Mouse (Mus musculus): ENCODE results near the gene Wnt5b. TPM values are rescaled to one million over a fixed set of nuclear protein-coding genes. Genes with fewer than 3 reads are reported as not detected.

Wnt5b gene
- polyA plus RNA-seq, 1 experiment from 2014 or later, result 7.3 TPM

DNA sequence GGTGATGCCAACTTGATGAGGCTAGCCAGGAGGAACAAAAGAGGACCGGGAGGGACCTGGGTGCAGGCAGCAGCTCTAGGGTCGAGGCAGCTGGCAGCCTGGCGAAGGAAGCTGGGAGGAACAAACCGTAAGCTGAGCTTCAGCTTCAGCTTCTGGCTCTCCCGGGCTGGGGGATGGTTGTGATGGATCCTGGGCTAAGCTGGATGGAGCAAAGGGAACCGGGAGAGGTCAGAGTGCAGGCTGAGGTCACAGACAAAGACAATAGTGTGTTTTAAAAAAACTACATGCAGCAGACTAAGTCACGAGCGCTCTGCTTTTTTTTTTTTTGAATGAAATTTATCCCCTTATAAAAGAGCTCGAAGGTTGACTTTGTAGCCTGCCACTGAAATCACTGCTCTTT is 23.4 kb downstream of the Wnt5b start:
- no peak overlapping the region for H3K4me2 ChIP-seq (replicated peaks)
- no peaks in the 10 kb centered on the region for H3K9me3 ChIP-seq
- H3K4me1 ChIP-seq (replicated peaks), result 0 out of 2 replicates have a peak, but pooled peaks cover 2% of the 10 kb centered on the region
- no peak overlapping the region for H3K9ac ChIP-seq
- ATAC-seq, result no peak
- H3K4me3 ChIP-seq (replicated peaks), result no peak overlapping the region
- no peaks in the 10 kb centered on the region for H3K27me3 ChIP-seq (replicated peaks)
- no peak overlapping the region for H3K27ac ChIP-seq
- WGBS, result 54% methylated on average over 9 of the region's 9 CpGs
- no peaks in the 10 kb centered on the region for H3K36me3 ChIP-seq

DNA sequence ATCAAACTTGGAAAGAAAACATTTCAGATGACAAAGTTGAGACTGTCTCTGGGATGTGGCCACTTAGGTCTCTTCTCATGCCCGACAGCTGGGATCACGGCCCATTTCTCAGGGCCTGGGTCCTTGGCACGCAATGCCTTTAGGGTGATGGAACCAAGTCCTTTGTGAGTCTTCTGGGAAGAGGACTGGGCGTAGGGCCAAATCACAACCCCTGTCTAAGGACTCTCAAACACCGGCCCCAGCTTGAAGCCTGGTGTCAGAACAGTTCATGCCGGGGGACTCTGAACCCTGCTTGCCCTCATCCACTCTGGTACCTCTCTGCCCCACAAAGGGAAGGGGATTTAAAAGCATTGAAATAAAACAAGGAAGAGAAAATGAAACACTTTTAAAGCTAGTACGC is 30.1 kb downstream of the Wnt5b start:
- no peak overlapping the region for H3K4me2 ChIP-seq (replicated peaks)
- H3K27ac ChIP-seq, result no peak overlapping the region
- H3K9me3 ChIP-seq, result no peaks in the 10 kb centered on the region
- ATAC-seq, result no peak
- no peaks in the 10 kb centered on the region for H3K4me1 ChIP-seq (replicated peaks)
- WGBS, result 67% methylated on average over 7 of the region's 7 CpGs
- no peaks in the 10 kb centered on the region for H3K27me3 ChIP-seq (replicated peaks)
- H3K36me3 ChIP-seq, result no peaks in the 10 kb centered on the region
- H3K9ac ChIP-seq, result no peak overlapping the region
- no peak overlapping the region for H3K4me3 ChIP-seq (replicated peaks)

DNA sequence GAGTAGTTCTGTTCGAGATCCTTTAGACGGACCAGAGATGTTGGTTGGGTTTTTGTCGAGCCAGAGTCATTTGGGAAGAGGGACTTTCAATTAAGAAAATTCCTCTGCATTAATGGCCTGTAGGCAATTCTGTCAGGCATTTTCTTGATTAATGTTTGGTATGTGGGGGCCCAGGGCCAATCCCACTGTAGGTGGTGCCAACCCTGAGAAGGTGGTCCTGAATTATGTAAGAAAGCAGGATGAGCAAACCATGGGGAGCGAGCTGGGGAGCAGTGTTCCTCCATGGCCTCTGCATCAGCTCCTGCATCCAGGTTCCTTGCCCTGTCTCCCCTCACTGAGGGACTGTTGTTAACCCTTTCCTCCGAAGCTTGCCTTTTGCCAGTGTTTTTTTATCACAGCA is 30.7 kb downstream of the Wnt5b start:
- Histone ChIP-seq H3K27me3 (replicated peaks) (no peaks in the 10 kb centered on the region), H3K4me3 (replicated peaks) (no peak overlapping the region), H3K4me1 (replicated peaks) (no peaks in the 10 kb centered on the region), H3K36me3 (no peaks in the 10 kb centered on the region), H3K9ac (no peak overlapping the region), H3K27ac (no peak overlapping the region), H3K4me2 (replicated peaks) (no peak overlapping the region), H3K9me3 (no peaks in the 10 kb centered on the region)
- 88% methylated on average over 5 of the region's 5 CpGs for WGBS
- ATAC-seq, result no peak

DNA sequence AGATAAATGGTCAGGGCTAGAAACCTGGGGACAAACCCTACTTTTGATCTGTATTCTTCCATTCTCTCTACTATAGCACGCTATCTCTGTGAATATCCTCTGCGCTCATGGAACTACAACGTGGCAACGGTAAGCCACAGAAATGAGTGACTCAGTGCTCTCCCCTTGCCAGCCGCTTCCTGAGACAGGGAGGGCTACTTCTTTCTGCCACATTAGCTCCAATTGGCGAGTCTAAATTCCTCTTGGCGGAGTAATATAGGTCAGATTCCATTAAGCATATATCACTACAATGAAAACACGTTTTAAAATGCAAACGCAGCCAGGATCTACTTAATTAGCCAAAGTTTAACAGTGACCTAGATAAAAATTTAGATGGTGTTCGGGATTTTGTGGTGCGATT is 31.4 kb downstream of the Wnt5b start:
- no peak for ATAC-seq
- Histone ChIP-seq H3K9me3 (no peaks in the 10 kb centered on the region), H3K4me3 (replicated peaks) (no peak overlapping the region), H3K27me3 (replicated peaks) (no peaks in the 10 kb centered on the region), H3K36me3 (no peaks in the 10 kb centered on the region), H3K4me2 (replicated peaks) (no peak overlapping the region), H3K9ac (no peak overlapping the region), H3K4me1 (replicated peaks) (no peaks in the 10 kb centered on the region), H3K27ac (no peak overlapping the region)
- WGBS, result 92% methylated on average over 11 of the region's 11 CpGs

DNA sequence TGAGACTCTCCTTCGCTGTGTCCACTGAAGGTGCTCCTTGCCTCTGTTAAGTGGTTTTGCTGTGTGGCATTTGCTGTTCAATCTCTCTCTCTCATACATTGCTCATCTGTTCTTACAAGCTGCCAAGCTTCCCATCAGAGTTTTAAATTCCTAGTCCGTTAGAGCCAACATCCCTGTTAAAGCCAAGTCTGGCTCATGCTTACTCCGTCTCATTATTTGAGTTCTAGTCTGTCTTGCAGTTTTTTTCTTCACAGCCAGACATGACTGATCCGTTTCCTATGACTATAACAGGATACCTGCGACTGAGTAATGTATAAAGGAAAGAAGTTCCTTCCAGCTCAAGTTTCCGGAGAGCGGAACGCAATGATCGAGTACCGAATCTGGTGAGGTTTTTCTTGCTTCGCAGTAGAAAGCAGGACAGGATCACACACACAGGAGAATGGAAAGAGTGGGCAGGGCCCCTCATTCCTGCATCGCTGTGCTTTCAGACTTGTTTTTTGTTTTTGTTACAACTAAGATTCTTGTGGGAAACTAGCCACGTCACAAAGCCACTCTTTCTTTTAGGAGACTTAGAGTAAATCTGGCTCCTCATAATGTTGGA is 34.6 kb downstream of the Wnt5b start:
- no peak overlapping the region for H3K9ac ChIP-seq
- no peaks in the 10 kb centered on the region for H3K36me3 ChIP-seq
- no peaks in the 10 kb centered on the region for H3K9me3 ChIP-seq
- no peak overlapping the region for H3K4me2 ChIP-seq (replicated peaks)
- H3K4me3 ChIP-seq (replicated peaks), result no peak overlapping the region
- H3K27me3 ChIP-seq (replicated peaks), result no peaks in the 10 kb centered on the region
- no peak for ATAC-seq
- no peak overlapping the region for H3K27ac ChIP-seq
- WGBS, result 92% methylated on average over 13 of the region's 13 CpGs
- H3K4me1 ChIP-seq (replicated peaks), result no peaks in the 10 kb centered on the region

DNA sequence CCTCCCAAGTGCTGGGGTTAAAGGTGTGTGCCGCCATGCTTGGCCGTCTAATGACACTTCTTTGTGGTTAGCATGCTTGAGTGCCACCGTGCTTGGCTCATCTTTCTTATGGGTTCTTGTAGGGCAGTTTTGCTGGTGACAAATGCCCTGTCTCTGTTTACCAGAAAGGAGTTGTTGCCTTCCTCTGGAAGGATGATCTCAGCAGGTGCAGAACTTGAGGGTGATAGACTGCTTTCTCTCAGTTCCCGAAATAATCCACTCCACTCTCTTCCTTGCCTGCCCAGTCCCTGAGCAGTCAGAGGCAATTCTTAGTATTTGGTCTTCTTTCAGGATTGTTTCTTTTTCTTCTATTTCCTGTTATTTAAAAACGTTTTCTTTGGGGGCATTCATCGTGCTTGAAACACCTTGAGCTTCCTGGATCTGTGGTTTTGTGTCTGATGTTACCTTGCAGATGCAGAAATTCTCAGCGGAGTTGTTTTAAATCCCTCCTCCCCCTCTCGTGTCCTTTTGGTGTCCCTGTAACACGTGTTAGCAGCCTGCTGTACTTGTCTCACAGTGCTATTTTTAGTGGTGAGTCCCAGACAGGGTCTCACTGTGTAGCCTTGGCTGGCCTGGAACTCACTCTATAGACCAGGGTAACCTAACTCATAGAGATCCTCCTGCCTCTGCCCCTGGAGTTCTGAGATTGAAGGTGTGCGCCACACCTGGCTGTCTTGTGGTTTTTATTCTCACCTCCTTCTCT is 35.3 kb downstream of the Wnt5b start:
- no peak overlapping the region for H3K9ac ChIP-seq
- WGBS, result 76% methylated on average over 10 of the region's 10 CpGs
- H3K36me3 ChIP-seq, result no peaks in the 10 kb centered on the region
- no peaks in the 10 kb centered on the region for H3K27me3 ChIP-seq (replicated peaks)
- ATAC-seq, result no peak
- no peaks in the 10 kb centered on the region for H3K4me1 ChIP-seq (replicated peaks)
- H3K9me3 ChIP-seq, result no peaks in the 10 kb centered on the region
- H3K4me3 ChIP-seq (replicated peaks), result no peak overlapping the region
- no peak overlapping the region for H3K27ac ChIP-seq
- no peak overlapping the region for H3K4me2 ChIP-seq (replicated peaks)

DNA sequence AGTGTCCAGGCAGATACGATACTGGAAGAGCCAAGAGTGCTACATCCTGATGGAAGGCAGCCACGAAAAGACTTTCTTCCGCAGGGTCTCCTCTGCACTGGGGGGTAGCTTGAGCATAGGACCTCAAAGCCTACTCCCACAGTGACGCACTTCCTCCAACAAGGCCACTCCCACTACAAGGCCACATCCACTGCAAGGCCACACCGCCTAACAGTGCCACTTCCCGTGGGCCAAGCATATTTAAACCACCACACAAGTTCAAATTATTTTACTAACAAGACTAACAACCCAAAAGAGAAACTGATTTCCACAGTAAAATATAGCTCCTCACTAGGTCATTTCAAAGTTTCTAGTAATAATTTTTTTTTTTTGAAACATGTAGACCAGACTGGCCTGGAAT is 35.9 kb downstream of the Wnt5b start:
- Histone ChIP-seq H3K36me3 (no peaks in the 10 kb centered on the region), H3K4me2 (replicated peaks) (no peak overlapping the region), H3K4me1 (replicated peaks) (no peaks in the 10 kb centered on the region), H3K27me3 (replicated peaks) (no peaks in the 10 kb centered on the region), H3K9me3 (no peaks in the 10 kb centered on the region), H3K27ac (no peak overlapping the region), H3K4me3 (replicated peaks) (no peak overlapping the region), H3K9ac (no peak overlapping the region)
- WGBS, result 92% methylated on average over 6 of the region's 6 CpGs
- ATAC-seq, result no peak

DNA sequence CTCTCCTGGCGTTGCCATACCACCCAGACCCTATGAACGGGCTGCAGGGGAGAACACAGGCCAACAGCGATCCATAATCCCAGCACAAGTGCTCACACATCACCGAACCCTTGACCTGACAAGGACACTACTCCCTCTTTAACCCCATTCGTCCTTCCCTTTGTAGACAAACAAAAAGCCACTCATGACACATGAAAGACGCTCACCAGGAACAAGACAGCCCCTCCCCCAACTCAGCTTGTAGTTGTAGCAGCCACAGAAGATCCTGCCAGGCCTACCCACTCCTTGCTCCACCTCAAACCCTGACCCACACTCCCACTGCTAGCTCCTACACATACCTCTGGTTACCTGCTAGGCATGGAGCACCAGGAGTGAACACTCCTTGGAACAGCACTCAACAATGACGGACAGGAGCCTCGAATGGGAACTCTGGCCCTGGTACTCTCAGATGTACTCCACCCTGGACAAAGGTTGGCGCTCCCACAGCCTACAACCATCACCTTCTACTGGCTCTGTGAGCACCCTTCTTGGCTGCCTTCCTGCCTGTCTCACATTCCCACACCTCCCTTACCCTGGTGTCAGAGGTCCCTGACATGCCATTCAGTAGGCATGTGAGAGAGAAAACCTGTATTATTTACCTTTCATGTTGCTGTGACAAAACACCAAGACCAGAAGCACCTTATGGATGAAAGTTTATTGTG is 38.5 kb downstream of the Wnt5b start:
- Histone ChIP-seq H3K27ac (no peak overlapping the region), H3K4me2 (replicated peaks) (no peak overlapping the region), H3K9me3 (no peaks in the 10 kb centered on the region), H3K9ac (no peak overlapping the region), H3K4me1 (replicated peaks) (no peaks in the 10 kb centered on the region), H3K36me3 (no peaks in the 10 kb centered on the region), H3K27me3 (replicated peaks) (no peaks in the 10 kb centered on the region), H3K4me3 (replicated peaks) (no peak overlapping the region)
- WGBS, result 69% methylated on average over 9 of the region's 9 CpGs
- no peak for ATAC-seq

DNA sequence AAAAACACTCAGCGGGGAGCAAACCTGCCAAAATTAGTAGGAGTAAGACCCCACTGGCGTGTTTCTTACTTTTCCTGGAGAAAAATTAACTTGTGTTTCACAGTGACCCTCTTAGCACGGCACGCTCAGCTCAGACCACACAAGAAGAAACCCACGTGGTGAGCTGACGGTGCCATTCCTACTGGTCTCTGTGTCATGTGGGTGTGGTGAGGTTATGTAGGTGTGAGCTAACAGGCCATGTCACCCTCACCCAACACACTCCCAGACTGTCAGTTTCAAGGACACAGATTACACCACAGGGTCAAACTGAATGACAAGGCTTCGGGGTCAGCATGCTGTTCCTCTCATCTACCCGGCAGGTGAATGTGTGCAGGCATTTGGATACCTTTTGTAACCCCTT is 39.4 kb downstream of the Wnt5b start:
- Histone ChIP-seq H3K4me1 (replicated peaks) (no peaks in the 10 kb centered on the region), H3K36me3 (no peaks in the 10 kb centered on the region), H3K4me3 (replicated peaks) (no peak overlapping the region), H3K4me2 (replicated peaks) (no peak overlapping the region), H3K9me3 (no peaks in the 10 kb centered on the region), H3K27me3 (replicated peaks) (no peaks in the 10 kb centered on the region), H3K27ac (no peak overlapping the region), H3K9ac (no peak overlapping the region)
- 82% methylated on average over 8 of the region's 8 CpGs for WGBS
- no peak for ATAC-seq

DNA sequence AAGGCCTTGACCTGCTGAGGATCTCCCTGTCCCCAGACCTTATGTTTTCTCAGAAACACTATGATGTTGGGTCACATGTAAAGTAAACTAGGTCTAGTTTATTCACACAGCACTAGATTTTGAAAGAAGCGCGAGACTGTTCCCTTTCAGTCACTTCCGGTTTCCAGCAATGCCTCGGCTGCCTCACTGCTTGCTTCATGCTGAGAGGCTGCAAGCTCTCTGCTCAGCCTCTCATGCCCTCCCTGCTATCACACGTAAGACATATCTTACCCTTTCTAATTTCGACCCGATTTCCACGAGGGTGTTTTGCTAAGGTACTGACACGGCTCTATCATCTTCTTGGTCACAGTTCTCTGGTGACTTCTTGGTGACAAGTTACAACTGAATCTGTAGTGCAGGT is 42.1 kb downstream of the Wnt5b start:
- WGBS, result 56% methylated on average over 9 of the region's 9 CpGs
- Histone ChIP-seq H3K4me1 (replicated peaks) (no peaks in the 10 kb centered on the region), H3K4me2 (replicated peaks) (no peak overlapping the region), H3K27me3 (replicated peaks) (no peaks in the 10 kb centered on the region), H3K9me3 (no peaks in the 10 kb centered on the region), H3K4me3 (replicated peaks) (no peak overlapping the region), H3K9ac (no peak overlapping the region), H3K36me3 (no peaks in the 10 kb centered on the region), H3K27ac (no peak overlapping the region)
- ATAC-seq, result no peak

DNA sequence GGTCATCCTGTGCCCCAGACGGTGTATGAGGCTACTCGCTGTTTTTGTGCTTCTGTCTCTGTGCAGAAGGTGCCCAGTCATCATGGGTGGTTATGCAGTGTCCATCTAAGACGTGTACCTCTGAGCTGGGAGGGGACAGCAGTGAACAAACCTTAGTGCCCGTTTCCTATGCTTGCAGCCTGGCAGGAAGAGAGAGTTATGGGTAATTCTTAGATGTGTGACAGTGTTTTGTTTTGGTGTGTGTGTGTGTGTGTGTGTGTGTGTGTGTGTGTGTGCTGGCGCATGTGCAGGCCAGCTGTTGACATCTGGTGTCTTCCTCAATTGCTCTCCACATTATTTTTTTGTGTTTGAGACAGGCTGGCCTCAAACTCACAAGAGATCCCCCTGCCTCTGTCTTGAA is 44.1 kb downstream of the Wnt5b start:
- Histone ChIP-seq H3K27ac (no peak overlapping the region), H3K36me3 (no peaks in the 10 kb centered on the region), H3K4me1 (replicated peaks) (no peaks in the 10 kb centered on the region), H3K27me3 (replicated peaks) (no peaks in the 10 kb centered on the region), H3K4me2 (replicated peaks) (no peak overlapping the region), H3K9ac (no peak overlapping the region), H3K9me3 (no peaks in the 10 kb centered on the region), H3K4me3 (replicated peaks) (no peak overlapping the region)
- ATAC-seq, result no peak
- 56% methylated on average over 5 of the region's 5 CpGs for WGBS

DNA sequence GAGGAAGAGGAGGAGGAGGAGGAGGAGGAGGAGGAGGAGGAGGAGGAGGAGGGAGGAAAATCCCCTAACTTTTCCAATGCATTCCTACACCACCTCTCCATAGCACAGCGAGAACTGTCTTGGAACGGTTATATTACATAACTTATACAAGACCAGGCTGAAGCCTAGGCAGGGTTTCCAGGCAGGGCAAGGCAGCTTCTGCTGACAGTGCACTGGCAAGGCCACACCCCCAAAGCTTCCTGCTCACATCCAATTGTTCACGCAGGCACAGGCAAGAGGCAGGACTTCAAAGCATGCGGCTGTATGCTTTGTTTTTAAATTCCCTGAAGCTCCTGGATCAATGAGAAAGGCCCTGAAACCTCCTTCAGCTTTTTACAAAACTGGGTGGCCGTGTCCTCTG is 44.9 kb downstream of the Wnt5b start:
- Histone ChIP-seq H3K9ac (no peak overlapping the region), H3K9me3 (no peaks in the 10 kb centered on the region), H3K4me1 (replicated peaks) (no peaks in the 10 kb centered on the region), H3K36me3 (no peaks in the 10 kb centered on the region), H3K27me3 (replicated peaks) (no peaks in the 10 kb centered on the region), H3K4me3 (replicated peaks) (no peak overlapping the region), H3K27ac (no peak overlapping the region), H3K4me2 (replicated peaks) (no peak overlapping the region)
- ATAC-seq, result peak; percentile 67; the same call in 1 of the 2 replicates
- 16% methylated on average over 5 of the region's 5 CpGs for WGBS

DNA sequence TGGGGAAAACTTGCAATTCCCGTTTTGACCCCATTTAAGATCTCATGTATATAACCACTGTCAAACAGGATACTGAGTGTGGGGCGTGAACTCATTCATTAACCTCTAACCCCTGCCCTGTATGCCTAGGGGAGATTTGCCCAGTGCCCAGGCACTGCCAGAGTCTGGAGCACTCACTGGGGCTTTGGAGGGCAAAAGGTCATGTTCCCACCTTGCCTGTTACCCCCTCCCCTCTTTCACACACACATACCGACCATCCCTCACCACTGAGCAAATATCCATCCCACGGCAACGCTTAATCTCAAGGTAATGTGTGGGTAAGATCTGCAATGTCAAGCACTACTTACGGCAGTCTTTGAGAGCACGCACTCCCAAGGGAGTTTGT is 51.5 kb downstream of the Wnt5b start:
- Histone ChIP-seq H3K4me1 (replicated peaks) (0 out of 2 replicates have a peak, but pooled peaks cover 4% of the 10 kb centered on the region), H3K9me3 (no peaks in the 10 kb centered on the region), H3K4me3 (replicated peaks) (no peak overlapping the region), H3K27me3 (replicated peaks) (no peaks in the 10 kb centered on the region), H3K9ac (no peak overlapping the region), H3K27ac (no peak overlapping the region), H3K4me2 (replicated peaks) (no peak overlapping the region), H3K36me3 (no peaks in the 10 kb centered on the region)
- WGBS, result 44% methylated on average over 7 of the region's 7 CpGs
- ATAC-seq, result no peak

Data from intestine, embryonic 15.5 days (tissue).